Mouse (Mus musculus) neural tube, embryonic 13.5 days (tissue): ENCODE data around the gene Shroom1. TPM values are rescaled to one million over a fixed set of nuclear protein-coding genes. Genes with fewer than 3 reads are reported as not detected.

Experiments
- ATAC-seq: fragments of 200-750 bp; cut with Nextera tagmentation; 2 replicates; pipeline ENCODE4 v1.8.0; 2017; ENCODE audit warnings: low read depth, mild to moderate bottlenecking, moderate TSS enrichment, moderate library complexity
- H3K27ac ChIP-seq: fragments of 300-500 bp; sonication (generic); replicated peaks from 2 replicates; pipeline ENCODE4 v1.5.1; 2015; ENCODE audit warnings: moderate library complexity, mild to moderate bottlenecking, inconsistent platforms
- H3K27me3 ChIP-seq: fragments of 300-500 bp; sonication (generic); 2 replicates; pipeline ENCODE4 v1.6.1; 2015; ENCODE audit warnings: mild to moderate bottlenecking, inconsistent platforms
- H3K36me3 ChIP-seq: fragments of 300-500 bp; sonication (generic); 2 replicates; pipeline ENCODE4 v1.6.1; 2015; ENCODE audit warnings: mild to moderate bottlenecking, inconsistent platforms
- H3K4me1 ChIP-seq: fragments of 300-500 bp; sonication (generic); replicated peaks from 2 replicates; pipeline ENCODE4 v1.6.1; 2015; ENCODE audit warnings: inconsistent platforms
- H3K4me2 ChIP-seq: fragments of 300-500 bp; sonication (generic); 2 replicates; pipeline ENCODE4 v1.6.1; 2015; ENCODE audit warnings: inconsistent platforms, mild to moderate bottlenecking, moderate library complexity
- H3K4me3 ChIP-seq: fragments of 300-500 bp; sonication (generic); 2 replicates; pipeline ENCODE4 v1.5.1; 2015; ENCODE audit warnings: mild to moderate bottlenecking, inconsistent platforms
- H3K9ac ChIP-seq: fragments of 300-500 bp; sonication (generic); 2 replicates; pipeline ENCODE4 v1.6.1; 2015; ENCODE audit warnings: moderate library complexity, mild to moderate bottlenecking, inconsistent platforms
- H3K9me3 ChIP-seq: fragments of 300-500 bp; sonication (generic); 2 replicates; pipeline ENCODE4 v1.6.1; 2016; ENCODE audit warnings: inconsistent platforms
- WGBS: fragments of 180-500 bp; shearing (Covaris S2); methylation state at CpG from one replicate; pipeline ENCODE4 v1.1.7; 2015; 5-methylcytosine and 5-hydroxymethylcytosine counted together
- polyA plus RNA-seq: library from polyadenylated mRNA; unstranded; fragments of >200 nt; fragmentation: Nextera tagmentation; extraction: Ambion mirVana; gene quantifications from 2 replicates; pipeline ENCODE4 v1.2.1, GENCODE M21; 2015

Shroom1 gene
- polyA plus RNA-seq, 1 experiment from 2014 or later, result 1.9 TPM

DNA sequence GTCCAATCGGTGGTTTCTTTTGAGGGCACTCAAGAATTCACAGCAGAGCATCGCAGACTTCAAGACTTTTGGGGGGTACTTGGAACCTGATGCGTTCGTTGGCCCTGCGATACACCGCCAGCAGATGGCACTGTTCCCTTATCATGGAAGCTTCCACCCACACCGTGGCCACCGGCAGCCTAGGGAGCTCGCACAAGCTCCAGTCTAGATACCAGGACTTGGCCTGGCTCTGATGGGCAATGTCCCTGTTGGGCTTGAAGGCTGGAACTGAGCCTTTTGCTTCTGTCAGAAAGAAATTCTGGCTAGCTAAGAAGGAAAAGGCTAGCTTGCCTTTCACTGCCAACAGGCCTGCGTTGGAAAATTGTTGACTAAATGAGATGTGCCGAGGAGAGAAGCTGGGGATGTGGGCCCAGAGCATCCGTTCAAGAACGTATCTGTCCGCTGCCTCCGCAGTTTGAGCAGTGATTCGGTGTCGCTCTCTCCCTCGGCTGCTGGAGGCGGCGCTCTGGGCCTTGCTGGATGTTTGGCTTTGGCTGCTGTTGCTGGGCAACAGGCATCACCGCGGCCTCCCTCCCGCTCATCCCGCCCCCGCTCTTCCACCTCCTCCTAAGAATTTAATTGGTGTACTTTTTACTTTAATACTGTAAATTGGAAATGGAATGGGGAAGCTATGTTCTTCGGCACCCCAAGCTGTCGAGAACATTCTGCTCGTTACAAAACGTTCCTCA is 13.1 kb downstream of the Shroom1 start, which contains the start of gene Gm9837:
TSS of gene Gm9837 (minus strand) at position 512 of the 728 bp plus-strand sequence.
- Histone ChIP-seq H3K4me1 (peaks cover 33% of the 10 kb centered on the region), H3K4me3 (peak within 1 kb of the TSS; percentile 19), H3K27me3 (peaks cover 79% of the 10 kb centered on the region), H3K9me3 (no peaks in the 10 kb centered on the region), H3K27ac (peak within 1 kb of the TSS; percentile 61), H3K4me2 (peak within 1 kb of the TSS; percentile 55), H3K36me3 (no peaks in the 10 kb centered on the region), H3K9ac (peak within 1 kb of the TSS; percentile 43; the same call in 1 of the 2 replicates)
- ATAC-seq, result peak; percentile 71
- WGBS, result 3% methylated on average over 29 of the region's 29 CpGs

DNA sequence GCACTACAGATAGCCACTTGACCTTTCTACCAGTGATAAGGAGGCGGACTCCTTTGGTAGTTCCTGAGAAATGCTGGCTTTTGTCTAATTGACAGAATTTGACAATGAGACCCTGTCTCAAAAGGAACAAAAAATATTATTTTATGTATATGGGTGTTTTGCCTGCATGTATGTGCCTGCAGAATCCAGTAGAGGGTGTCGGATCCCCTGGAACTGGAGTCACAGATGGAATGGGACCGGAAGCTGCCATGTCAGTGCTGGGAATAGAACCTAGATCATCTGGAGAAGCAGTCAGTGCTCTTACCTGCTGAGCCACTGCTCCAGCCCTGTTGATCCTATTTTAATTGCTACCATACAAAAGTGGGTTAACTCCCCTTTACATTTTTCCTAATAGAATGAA is 15.7 kb downstream of the Shroom1 start:
- H3K4me2 ChIP-seq, result no peak overlapping the region
- H3K4me3 ChIP-seq, result no peak overlapping the region
- H3K9ac ChIP-seq, result no peak overlapping the region
- peaks cover 39% of the 10 kb centered on the region for H3K4me1 ChIP-seq
- WGBS, result 84% methylated on average over 3 of the region's 3 CpGs
- H3K9me3 ChIP-seq, result no peaks in the 10 kb centered on the region
- H3K27me3 ChIP-seq, result peaks cover 72% of the 10 kb centered on the region
- H3K27ac ChIP-seq, result no peak overlapping the region
- no peak for ATAC-seq
- H3K36me3 ChIP-seq, result no peaks in the 10 kb centered on the region

DNA sequence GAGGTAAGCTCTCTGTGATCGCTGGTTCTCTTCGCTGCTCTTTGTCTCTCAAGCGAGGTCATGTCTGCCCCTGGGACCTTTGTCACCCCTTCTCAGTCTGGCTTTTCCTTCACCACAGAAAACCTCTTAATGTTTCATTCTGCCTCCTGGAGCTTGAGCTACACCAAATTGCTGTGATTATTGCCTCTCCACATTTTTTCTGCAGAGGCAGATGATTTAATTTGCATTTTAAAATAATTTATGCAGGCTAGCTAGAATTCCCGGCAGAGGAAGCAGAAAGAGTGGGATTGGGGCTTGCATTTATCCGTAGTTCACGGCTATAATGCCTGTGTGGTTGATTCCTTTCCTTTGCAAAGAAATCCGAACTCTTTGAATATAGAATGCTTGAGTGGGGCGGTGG is 18.6 kb downstream of the Shroom1 start:
- Histone ChIP-seq H3K4me1 (peaks cover 43% of the 10 kb centered on the region), H3K27me3 (peaks cover 84% of the 10 kb centered on the region), H3K9ac (no peak overlapping the region), H3K4me2 (peak overlapping the region; percentile 40), H3K36me3 (no peaks in the 10 kb centered on the region), H3K27ac (peak overlapping the region; percentile 61; the same call in 1 of the 2 replicates), H3K4me3 (no peak overlapping the region), H3K9me3 (no peaks in the 10 kb centered on the region)
- WGBS, result 17% methylated on average over 8 of the region's 8 CpGs
- ATAC-seq, result no peak

DNA sequence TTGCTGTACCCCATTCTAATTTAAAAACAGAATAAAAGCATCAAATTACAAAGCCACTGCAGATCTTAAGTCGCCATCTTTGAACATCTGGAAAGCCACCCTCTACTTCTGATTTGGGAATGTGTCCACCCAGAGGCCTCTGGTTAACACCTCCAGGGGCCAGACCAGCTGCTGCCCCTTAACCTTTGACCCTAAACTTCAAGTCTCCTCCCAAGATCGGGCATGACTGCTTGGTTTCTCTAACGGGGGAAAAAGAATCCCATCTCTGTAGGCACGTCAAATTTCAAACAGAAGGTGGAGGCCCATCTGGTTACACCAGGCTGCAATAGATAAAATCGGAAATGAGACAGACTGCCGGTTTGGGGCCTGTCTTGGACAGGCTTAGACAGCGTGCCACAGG is 20.8 kb downstream of the Shroom1 start:
- Histone ChIP-seq H3K36me3 (no peaks in the 10 kb centered on the region), H3K27me3 (peaks cover 82% of the 10 kb centered on the region), H3K4me3 (no peak overlapping the region), H3K4me2 (peak overlapping the region; percentile 77; the same call in 1 of the 2 replicates), H3K9ac (no peak overlapping the region), H3K27ac (no peak overlapping the region), H3K4me1 (peaks cover 37% of the 10 kb centered on the region), H3K9me3 (no peaks in the 10 kb centered on the region)
- ATAC-seq, result no peak
- WGBS, result 42% methylated on average over 7 of the region's 7 CpGs

DNA sequence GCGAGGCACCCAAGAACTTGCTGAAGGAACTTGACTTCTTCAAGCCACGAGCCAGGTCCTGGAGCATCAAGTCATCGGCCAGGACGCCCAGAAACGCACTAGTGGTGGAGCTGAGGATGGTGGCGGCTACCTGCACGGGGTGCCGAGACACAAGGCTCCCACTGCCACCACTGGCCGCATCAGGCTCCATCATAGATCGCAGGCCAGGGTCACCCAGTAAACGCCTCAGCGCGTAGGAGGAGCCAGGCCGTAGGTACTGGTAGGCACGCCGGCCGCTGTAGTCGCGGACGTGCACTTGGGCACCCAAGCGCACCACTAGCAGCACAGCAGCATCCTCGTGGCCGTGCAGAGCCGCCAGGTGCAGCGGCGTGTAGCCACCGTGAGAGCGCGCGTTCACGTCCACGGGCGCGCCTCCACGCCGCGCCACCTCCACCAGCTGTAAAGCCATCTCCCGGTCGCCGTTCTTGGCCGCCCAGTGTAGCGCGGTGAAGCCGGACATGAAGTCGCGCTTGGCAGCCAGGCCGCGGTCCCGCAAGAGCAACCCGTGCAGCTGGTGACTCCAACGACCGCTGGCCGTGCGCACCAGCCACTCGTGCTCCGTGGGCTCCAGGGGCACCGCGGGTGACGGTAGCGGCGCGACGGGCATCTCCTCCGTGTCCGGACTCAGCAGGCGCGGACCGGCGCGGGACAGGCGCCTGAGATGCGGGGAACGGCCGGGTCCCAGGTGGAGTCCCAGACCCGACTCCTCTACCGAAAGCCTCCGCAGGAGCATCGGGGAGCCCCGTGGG is 21.6 kb downstream of the Shroom1 start:
- peaks cover 37% of the 10 kb centered on the region for H3K4me1 ChIP-seq
- peak overlapping the region; percentile 77 for H3K4me2 ChIP-seq
- peak; percentile 17; the same call in 1 of the 2 replicates for ATAC-seq
- H3K9ac ChIP-seq, result peak overlapping the region; percentile 59
- peaks cover 85% of the 10 kb centered on the region for H3K27me3 ChIP-seq
- 4% methylated on average over 79 of the region's 79 CpGs for WGBS
- H3K36me3 ChIP-seq, result no peaks in the 10 kb centered on the region
- H3K9me3 ChIP-seq, result no peaks in the 10 kb centered on the region
- H3K27ac ChIP-seq, result no peak overlapping the region
- peak overlapping the region; percentile 46 for H3K4me3 ChIP-seq

DNA sequence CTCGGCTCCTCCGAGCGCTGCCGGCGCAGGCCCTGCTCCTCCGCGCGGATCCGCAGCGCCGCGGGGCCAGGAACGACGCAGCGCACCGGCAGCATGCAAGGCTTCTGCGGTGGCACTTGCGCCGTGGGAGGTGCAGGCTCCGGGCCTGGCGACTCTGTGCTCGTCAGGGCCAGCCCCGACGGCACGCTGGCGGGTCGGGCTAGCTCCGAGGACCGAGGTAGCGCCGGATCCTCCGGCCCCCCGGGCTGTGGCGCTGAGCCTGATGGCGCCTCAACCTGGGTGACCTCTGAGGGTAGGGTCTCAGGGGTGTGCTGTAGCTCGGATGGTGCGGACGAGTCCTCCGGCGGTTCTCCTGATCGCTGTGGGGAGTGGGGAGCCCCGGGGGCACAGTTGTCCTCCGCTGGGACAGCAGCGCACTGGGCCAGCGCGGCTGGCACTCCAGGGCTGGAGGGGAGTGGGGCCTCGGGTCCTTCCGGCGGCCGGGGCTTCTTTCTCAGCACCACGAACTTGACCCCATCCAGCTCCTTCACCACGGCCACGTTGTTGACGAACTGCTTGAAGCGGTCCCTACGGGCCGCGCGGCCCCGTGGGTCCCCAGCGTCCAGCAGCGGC is 22.3 kb downstream of the Shroom1 start:
- peak; percentile 44; the same call in 1 of the 2 replicates for ATAC-seq
- 1% methylated on average over 62 of the region's 62 CpGs for WGBS
- Histone ChIP-seq H3K27me3 (peaks cover 83% of the 10 kb centered on the region), H3K9me3 (no peaks in the 10 kb centered on the region), H3K4me3 (peak overlapping the region; percentile 46), H3K4me2 (peak overlapping the region; percentile 77), H3K27ac (no peak overlapping the region), H3K4me1 (peaks cover 33% of the 10 kb centered on the region), H3K9ac (peak overlapping the region; percentile 59), H3K36me3 (no peaks in the 10 kb centered on the region)

DNA sequence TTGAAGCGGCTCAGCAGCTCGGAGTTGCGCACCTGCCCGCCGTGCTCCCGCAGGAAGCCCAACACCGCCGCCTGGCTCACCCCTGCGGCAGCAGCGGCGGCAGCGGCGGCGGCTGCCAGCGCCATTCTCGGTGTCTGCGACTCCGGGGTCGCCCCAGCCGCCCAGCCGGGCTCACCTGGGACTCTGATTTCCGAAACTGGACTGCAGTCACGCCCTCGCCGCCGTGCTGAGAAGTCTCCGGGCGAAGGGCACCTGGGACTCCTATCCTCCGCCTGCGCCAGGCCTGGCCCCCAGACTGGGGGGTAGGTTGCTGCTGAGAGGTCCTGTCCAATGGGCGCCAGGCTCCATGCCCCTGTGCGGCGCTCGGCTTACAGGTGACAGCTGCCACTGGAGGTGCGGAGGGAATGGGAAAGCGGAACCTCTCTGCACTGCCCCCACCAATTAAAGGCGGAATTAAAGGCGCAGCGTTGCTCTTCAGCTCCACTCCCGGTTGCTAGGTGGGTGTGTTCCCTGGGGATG is 22.8 kb downstream of the Shroom1 start, which contains the start of the genes Gm9945 and Sowaha:
TSS of gene Gm9945 (plus strand) at position 384 of the 519 bp plus-strand sequence.
TSS of gene Sowaha (minus strand) at position 492 of the 519 bp plus-strand sequence.
- peaks cover 33% of the 10 kb centered on the region for H3K4me1 ChIP-seq
- peak within 1 kb of the TSS; percentile 59 for H3K9ac ChIP-seq
- H3K36me3 ChIP-seq, result no peaks in the 10 kb centered on the region
- ATAC-seq, result peak; percentile 52; the same call in 1 of the 2 replicates
- peaks cover 79% of the 10 kb centered on the region for H3K27me3 ChIP-seq
- no peaks in the 10 kb centered on the region for H3K9me3 ChIP-seq
- no peak within 1 kb of the TSS for H3K27ac ChIP-seq
- WGBS, result 3% methylated on average over 40 of the region's 40 CpGs
- H3K4me3 ChIP-seq, result peak within 1 kb of the TSS; percentile 46
- peak within 1 kb of the TSS; percentile 77 for H3K4me2 ChIP-seq

DNA sequence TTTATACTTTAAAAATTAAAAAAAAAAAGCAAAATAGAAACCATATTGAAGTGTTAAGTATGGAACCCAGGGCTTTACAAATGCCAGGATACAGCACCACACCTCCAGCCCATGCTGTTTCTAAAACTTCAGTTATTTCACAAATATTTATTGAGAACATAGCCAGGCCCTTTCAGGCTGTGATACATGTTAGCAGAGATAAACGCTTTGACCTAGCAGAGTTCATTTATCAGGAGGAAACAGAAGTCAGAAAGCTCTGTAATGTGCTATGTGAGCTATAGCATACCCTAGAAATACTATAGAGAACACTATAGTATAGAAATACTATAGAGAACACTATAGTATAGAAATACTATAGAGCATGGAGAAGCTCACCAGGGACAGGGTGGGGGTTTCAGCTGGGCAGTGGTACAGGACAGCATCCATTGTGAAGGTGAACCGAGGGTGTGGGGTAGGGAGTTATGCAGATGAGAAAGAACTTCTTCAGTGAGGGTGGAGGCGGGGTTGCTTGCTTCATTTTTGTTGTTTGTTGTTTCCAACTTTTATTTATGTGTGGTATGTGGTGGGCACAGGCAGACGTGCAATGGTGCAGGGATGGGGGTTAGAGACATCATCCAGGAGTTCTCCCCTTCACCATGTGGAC is 24.2 kb downstream of the Shroom1 start:
- Histone ChIP-seq H3K4me1 (peaks cover 20% of the 10 kb centered on the region), H3K4me2 (no peak overlapping the region), H3K27ac (no peak overlapping the region), H3K9me3 (no peaks in the 10 kb centered on the region), H3K27me3 (peaks cover 82% of the 10 kb centered on the region), H3K36me3 (no peaks in the 10 kb centered on the region), H3K9ac (no peak overlapping the region), H3K4me3 (no peak overlapping the region)
- ATAC-seq, result no peak
- WGBS, result 70% methylated on average over 4 of the region's 4 CpGs

DNA sequence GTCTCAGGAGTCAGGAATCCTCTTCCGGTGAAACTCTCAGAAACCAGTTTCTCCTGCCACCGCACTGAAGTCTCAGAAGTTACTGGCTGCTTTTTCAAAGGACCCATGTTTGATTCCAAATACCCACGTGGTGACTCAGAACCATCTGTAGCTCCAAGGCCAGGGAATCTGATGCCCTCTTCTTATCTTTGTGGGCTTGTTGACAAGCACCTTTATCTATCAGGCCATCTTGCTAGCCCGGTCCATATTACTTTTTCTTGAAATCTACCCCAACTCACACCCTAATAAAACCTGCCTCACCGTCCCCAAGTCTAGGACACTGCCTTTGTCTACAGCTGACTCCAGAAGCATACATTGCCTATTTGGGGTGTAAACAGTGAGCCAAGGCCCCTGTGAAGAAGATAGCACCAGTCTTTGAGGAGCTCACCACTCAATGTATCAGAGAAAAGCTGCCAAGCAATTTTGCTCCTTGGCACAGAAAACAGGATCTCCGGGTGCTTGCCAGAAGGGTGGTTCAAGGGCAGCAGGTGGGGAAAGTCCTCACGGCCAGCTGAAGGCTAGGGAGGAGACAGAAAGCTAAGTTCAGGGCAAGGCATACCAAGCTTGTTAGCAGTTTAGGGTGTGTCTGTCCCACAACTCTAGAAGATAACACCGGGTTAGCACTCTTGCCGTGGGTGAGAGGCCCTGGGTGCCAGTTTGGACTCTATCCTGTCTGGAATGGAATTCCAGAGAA is 26.3 kb downstream of the Shroom1 start:
- 78% methylated on average over 9 of the region's 9 CpGs for WGBS
- H3K27me3 ChIP-seq, result peaks cover 83% of the 10 kb centered on the region

DNA sequence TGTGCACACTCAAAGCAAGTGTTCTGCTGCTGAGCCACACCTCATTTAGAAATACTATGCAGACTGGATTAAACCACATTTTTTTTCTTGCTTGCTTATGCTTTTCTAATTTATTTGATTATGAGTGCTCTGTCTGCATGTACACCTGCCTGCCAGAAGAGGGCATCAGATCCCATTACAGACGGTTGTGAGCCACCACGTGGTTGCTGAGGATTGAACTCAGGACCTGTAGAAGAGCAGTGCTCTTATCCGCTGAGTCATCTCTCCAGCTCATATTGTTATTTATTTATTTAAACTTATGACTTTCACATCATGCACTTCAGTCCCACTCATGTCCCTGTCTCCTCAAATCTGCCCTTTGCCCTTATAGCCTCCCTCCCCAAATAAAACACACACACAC is 28.7 kb downstream of the Shroom1 start:
- Histone ChIP-seq H3K4me3 (no peak overlapping the region), H3K27ac (no peak overlapping the region), H3K4me1 (peaks cover 10% of the 10 kb centered on the region), H3K36me3 (no peaks in the 10 kb centered on the region), H3K27me3 (peaks cover 61% of the 10 kb centered on the region), H3K9ac (no peak overlapping the region), H3K9me3 (no peaks in the 10 kb centered on the region), H3K4me2 (no peak overlapping the region)
- ATAC-seq, result no peak
- WGBS, result 45% methylated on average over 3 of the region's 3 CpGs

More for the DNA sequence above, 26.3 kb downstream of the Shroom1 start:
- Histone ChIP-seq H3K27ac (no peak overlapping the region), H3K9ac (no peak overlapping the region), H3K36me3 (no peaks in the 10 kb centered on the region), H3K4me2 (no peak overlapping the region), H3K4me1 (peaks cover 29% of the 10 kb centered on the region), H3K9me3 (no peaks in the 10 kb centered on the region), H3K4me3 (no peak overlapping the region)
- ATAC-seq, result no peak

DNA sequence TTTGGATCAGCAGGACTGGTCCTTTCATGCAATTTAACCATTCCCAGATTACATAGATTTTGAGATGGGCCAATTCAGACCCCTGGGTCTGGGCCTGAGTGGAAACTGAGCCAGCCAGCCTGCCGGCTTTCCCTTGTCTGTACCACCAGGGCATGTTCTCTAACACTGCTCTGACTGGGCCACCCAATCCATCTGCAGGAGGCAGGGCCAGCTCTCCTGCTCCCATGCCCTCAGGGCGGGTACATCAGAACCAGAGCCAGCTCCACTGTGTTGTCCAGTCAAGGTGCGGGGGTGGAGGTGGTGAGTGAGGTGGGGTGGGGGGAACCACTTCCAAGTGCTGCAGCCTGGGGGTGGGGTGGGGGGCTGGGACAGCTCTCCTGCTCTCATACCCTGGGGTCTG is 29.3 kb downstream of the Shroom1 start:
- no peak for ATAC-seq
- Histone ChIP-seq H3K4me3 (no peak overlapping the region), H3K4me1 (peaks cover 10% of the 10 kb centered on the region), H3K9ac (0 out of 2 replicates have a peak overlapping the region, but pooled peaks have one; percentile 43), H3K9me3 (no peaks in the 10 kb centered on the region), H3K36me3 (no peaks in the 10 kb centered on the region), H3K27ac (no peak overlapping the region), H3K27me3 (peaks cover 55% of the 10 kb centered on the region), H3K4me2 (no peak overlapping the region)
- 72% methylated on average over 3 of the region's 3 CpGs for WGBS
